Mouse (Mus musculus) right cerebral cortex, postnatal 36 days (tissue): Measurements from ENCODE around the gene Lipa.

Source experiments
- DNase-seq, 2 experiments: peaks; one replicate each; pipeline ENCODE4 v3.0.0; 2022; ENCODE audit warnings: low spot score in 2 of 2, mixed read lengths in 1 of 2

The Lipa gene

GRCm38 (mm10) chr19:34468216-34468615 lies 59.1 kb downstream of the Lipa start:
- no peak for DNase-seq

DNA sequence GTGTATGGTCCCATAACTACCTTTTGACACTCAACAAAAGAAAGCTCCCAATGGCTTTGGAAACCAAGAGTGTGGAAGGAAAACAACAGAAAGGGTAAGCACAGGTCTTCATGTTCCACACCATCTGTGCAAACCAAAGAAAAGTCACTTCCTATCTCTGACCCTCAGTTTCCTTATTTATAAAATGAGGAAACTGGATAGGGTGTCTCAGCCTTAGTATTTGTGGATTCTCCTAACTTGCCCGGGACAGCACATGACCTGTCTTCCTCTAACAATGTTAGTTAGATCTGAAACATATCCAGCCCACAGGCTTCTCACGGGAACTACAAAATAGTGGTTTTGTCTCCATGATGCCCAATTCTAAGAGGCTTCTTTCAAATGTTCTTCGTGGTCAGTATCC lies 62.8 kb downstream of the Lipa start:
- no peak for DNase-seq

GRCm38 (mm10) chr19:34461451-34462019 lies 65.7 kb downstream of the Lipa start:
- DNase-seq: no peak

- no peak for DNase-seq
These were observed 76.4 kb downstream of the Lipa start for GRCm38 (mm10) chr19:34450784-34451370.

DNA sequence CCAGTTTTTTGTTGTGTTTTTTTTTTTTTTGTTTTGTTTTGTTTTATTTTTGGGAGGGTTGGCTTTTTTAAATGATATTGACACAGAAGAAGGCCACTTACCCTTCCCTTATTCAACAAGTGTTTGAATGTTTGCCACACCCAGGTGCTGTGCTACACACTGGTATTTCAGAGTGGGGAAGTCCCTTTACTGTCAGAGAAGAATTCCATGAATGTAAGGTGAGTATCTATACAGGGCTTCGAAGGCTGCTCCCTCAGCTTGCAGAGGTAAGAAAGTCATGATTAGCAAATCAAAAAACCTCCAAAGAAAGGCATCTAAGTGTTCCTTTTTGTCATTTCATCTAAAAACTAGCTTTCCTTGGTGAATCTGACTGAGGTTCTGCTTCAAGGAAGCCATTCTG lies 78.4 kb downstream of the Lipa start:
- DNase-seq: no peak

- DNase-seq: no peak
These were observed 81.8 kb downstream of the Lipa start for GRCm38 (mm10) chr19:34445410-34446012.

- no peak for DNase-seq
These were observed 82.5 kb downstream of the Lipa start for GRCm38 (mm10) chr19:34444785-34445184.
